Comparison of ENCODE assay signal across 42 mouse cellular contexts in the genomic region with DNA sequence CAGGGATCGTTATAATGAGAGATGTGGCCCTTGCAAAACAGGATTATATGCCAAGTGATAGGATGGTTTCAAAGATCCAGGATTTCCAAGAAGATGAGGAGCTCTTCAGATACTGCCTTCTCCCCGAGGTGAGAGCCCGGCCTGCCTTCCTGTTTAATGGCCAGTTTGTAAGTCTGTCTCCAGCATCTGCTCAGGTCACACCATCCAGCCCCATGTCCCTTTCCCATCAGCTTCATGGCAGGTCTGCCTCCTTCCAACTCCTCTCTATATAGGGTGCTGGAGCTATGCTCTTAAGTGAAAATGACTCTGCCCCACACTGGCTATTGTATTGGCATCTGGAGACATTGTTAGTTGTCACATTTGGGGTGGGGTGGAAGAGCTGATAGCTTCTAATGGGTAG. TPM values are rescaled to one million over a fixed set of nuclear protein-coding genes. Genes with fewer than 3 reads are reported as not detected.
"Had no signal": no experiment of that assay in that cellular context is flagged by ENCODE, and none has a peak within 500 bp of the region (broad histone marks: within the 10 kb centered on the region; RNA-seq: fewer than 3 reads in every experiment).

No protein-coding gene starts in this region.

- DNase-seq: heart, postnatal 10 days; heart, postnatal 14 days; heart, postnatal 36 days; kidney, adult 11 months; kidney, adult 18-20 months; kidney, adult 2 months; kidney, adult 8-10 months; kidney, adult 9 months; kidney, postnatal 10 days; kidney, postnatal 14 days; kidney, postnatal 25 days; kidney, postnatal 36 days; kidney, postnatal 4 days; layer of hippocampus, adult 9-11 months; layer of hippocampus, postnatal 36 days had no signal

- H3K4me3 ChIP-seq: heart, embryonic 12.5 days; heart, embryonic 13.5 days; heart, embryonic 15.5 days; hindbrain, embryonic 10.5 days; hindbrain, embryonic 12.5 days; hindbrain, embryonic 13.5 days; hindbrain, embryonic 15.5 days; intestine, embryonic 15.5 days; kidney, embryonic 15.5 days; layer of hippocampus, adult 2 months; left cerebral cortex, adult 2 months had no signal

- H3K9ac ChIP-seq: heart, embryonic 12.5 days; heart, embryonic 13.5 days; heart, embryonic 15.5 days; hindbrain, embryonic 12.5 days; hindbrain, embryonic 13.5 days; hindbrain, embryonic 14.5 days; hindbrain, embryonic 15.5 days; intestine, embryonic 15.5 days; kidney, embryonic 15.5 days had no signal

- H3K9me3 ChIP-seq: heart, embryonic 13.5 days; heart, embryonic 15.5 days; hindbrain, embryonic 12.5 days; hindbrain, embryonic 13.5 days; hindbrain, embryonic 15.5 days; intestine, embryonic 15.5 days; kidney, embryonic 15.5 days had no signal

- H3K27me3 ChIP-seq: heart, embryonic 12.5 days; heart, embryonic 13.5 days; heart, embryonic 15.5 days; hindbrain, embryonic 12.5 days; hindbrain, embryonic 13.5 days; hindbrain, embryonic 15.5 days; intestine, embryonic 15.5 days; kidney, embryonic 15.5 days had no signal

- ATAC-seq: hindbrain, embryonic 16.5 days; hindbrain, postnatal 0 days; inflammation-experienced regulatory T-cells, adult 6 months; intestine, embryonic 15.5 days; intestine, embryonic 16.5 days; intestine, postnatal 0 days had no signal

- H3K4me2 ChIP-seq: heart, embryonic 11.5 days; heart, embryonic 12.5 days; heart, embryonic 13.5 days; heart, embryonic 15.5 days; hindbrain, embryonic 12.5 days; hindbrain, embryonic 13.5 days; hindbrain, embryonic 14.5 days; hindbrain, embryonic 15.5 days; intestine, embryonic 15.5 days; kidney, embryonic 15.5 days had no signal

- H3K27ac ChIP-seq: heart, embryonic 13.5 days; heart, embryonic 15.5 days; hindbrain, embryonic 10.5 days; hindbrain, embryonic 12.5 days; hindbrain, embryonic 13.5 days; hindbrain, embryonic 14.5 days; hindbrain, embryonic 15.5 days; hindbrain, postnatal 0 days; intestine, embryonic 15.5 days; kidney, embryonic 15.5 days; kidney, postnatal 0 days; layer of hippocampus, adult 2 months; left cerebral cortex, adult 2 months had no signal

- H3K4me1 ChIP-seq: heart, embryonic 12.5 days; heart, embryonic 13.5 days; heart, embryonic 15.5 days; hindbrain, embryonic 10.5 days; hindbrain, embryonic 12.5 days; hindbrain, embryonic 13.5 days; hindbrain, embryonic 15.5 days; intestine, embryonic 15.5 days; kidney, embryonic 15.5 days had no signal

RNA-seq across cellular contexts. Expression of a gene that starts 48.5 kb away (rescaled TPM):
- total RNA-seq: heart, postnatal 14 days; heart, postnatal 36 days; hematopoietic stem cell, adult 5-6 weeks had no signal
- polyA plus RNA-seq: heart, embryonic 11.5 days; heart, embryonic 12.5 days; heart, embryonic 13.5 days; heart, embryonic 14.5 days; heart, postnatal 0 days; hindbrain, embryonic 10.5 days; hindbrain, embryonic 11.5 days; inflammation-experienced regulatory T-cells, adult 6 months; intestine, embryonic 14.5 days; intestine, embryonic 15.5 days; intestine, embryonic 16.5 days; intestine, postnatal 0 days; kidney, adult 2 months; kidney, embryonic 14.5 days; kidney, embryonic 15.5 days; kidney, embryonic 16.5 days; kidney, postnatal 0 days; large intestine, adult 2 months had no signal
